In the genomic region with DNA sequence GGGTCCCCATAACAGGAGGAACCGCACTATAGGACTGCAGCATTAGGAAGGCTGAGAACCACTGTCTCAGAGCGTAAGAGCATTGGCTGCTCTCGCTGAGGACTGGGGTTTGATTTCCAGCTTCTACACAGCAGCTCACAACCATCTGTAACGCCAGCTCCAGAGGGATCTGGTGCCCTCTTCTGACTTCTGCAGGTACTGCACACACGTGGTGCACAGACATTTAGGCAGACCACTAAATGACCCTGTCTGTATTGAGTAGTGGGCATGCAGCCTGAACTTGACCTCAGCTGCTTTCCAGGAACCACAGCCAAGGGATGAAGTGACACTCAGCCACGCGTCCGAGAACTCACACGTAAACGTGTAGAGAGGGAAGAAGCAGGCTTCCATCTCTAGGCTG, we compare ENCODE assay signal across 14 mouse cellular contexts. TPM values are rescaled to one million over a fixed set of nuclear protein-coding genes. Genes with fewer than 3 reads are reported as not detected.
DNase-seq lines count a peak whose midpoint lies in the region; ATAC-seq and TF ChIP-seq lines count a peak whose summit lies in the region.
"Had no signal": no experiment of that assay in that cellular context is flagged by ENCODE, and none has a peak within 500 bp of the region (broad histone marks: within the 10 kb centered on the region; RNA-seq: fewer than 3 reads in every experiment).

No protein-coding gene starts in this region.

- no peak for TF ChIP-seq EP300 in heart, postnatal 0 days (IDR thresholded peaks at IDR 0.05; ENCODE audit: low read depth)

- ATAC-seq in heart, postnatal 0 days (ENCODE audit: insufficient read depth, low read depth), result no peak
- ATAC-seq in liver, embryonic 11.5 days (replicated peaks; ENCODE audit: low FRiP score), result no peak
- no peak; the same call in 1 of the 2 replicates for ATAC-seq in megakaryocyte-erythroid progenitor cell, adult 5-6 weeks (replicated peaks; ENCODE audit: low FRiP score, low TSS enrichment, poor library complexity, severe bottlenecking)
- ATAC-seq: hindbrain, embryonic 16.5 days had no signal

- H3K9me3 ChIP-seq in heart, postnatal 0 days (replicated peaks; ENCODE audit: control insufficient read depth, low read length), result peaks cover 4% of the 10 kb centered on the region; the same call in 1 of the 2 replicates
- 0 out of 2 replicates have a peak, but pooled peaks cover 2% of the 10 kb centered on the region for H3K9me3 ChIP-seq in liver, embryonic 11.5 days (ENCODE audit: control insufficient read depth, low read length)
- H3K9me3 ChIP-seq in midbrain, embryonic 10.5 days (replicated peaks), result peaks cover 6% of the 10 kb centered on the region; the same call in 1 of the 2 replicates

- no peak overlapping the region for H3K4me3 ChIP-seq in heart, postnatal 0 days (ENCODE audit: low read depth, low read length)
- no peak overlapping the region for H3K4me3 ChIP-seq in liver, embryonic 11.5 days (ENCODE audit: low read depth, low read length)
- no peak overlapping the region for H3K4me3 ChIP-seq in midbrain, embryonic 10.5 days
- H3K4me3 ChIP-seq: forebrain, embryonic 10.5 days had no signal

- peaks cover 18% of the 10 kb centered on the region; the same call in 1 of the 2 replicates for H3K36me3 ChIP-seq in heart, postnatal 0 days (replicated peaks; ENCODE audit: control insufficient read depth, insufficient read depth, low read length)
- H3K36me3 ChIP-seq in liver, embryonic 11.5 days (ENCODE audit: control insufficient read depth, insufficient read depth, low read length), result peaks cover 16% of the 10 kb centered on the region
- H3K36me3 ChIP-seq in midbrain, embryonic 10.5 days, result peaks cover 91% of the 10 kb centered on the region

- no peak overlapping the region for H3K27ac ChIP-seq in heart, postnatal 0 days (ENCODE audit: low read depth)
- peak overlapping the region; percentile 83 for H3K27ac ChIP-seq in liver, embryonic 11.5 days (ENCODE audit: low read depth, low read length)
- H3K27ac ChIP-seq in midbrain, embryonic 10.5 days (replicated peaks), result no peak overlapping the region
- H3K27ac ChIP-seq: forebrain, embryonic 10.5 days had no signal

- no peak overlapping the region for H3K9ac ChIP-seq in heart, postnatal 0 days (replicated peaks; ENCODE audit: low read depth, low read length)
- no peak overlapping the region for H3K9ac ChIP-seq in liver, embryonic 11.5 days (ENCODE audit: low read depth, low read length)

- H3K4me2 ChIP-seq in heart, postnatal 0 days (ENCODE audit: low read depth, low read length), result no peak overlapping the region
- H3K4me2 ChIP-seq in liver, embryonic 11.5 days, result peak overlapping the region; percentile 19

- no peaks in the 10 kb centered on the region for H3K27me3 ChIP-seq in heart, postnatal 0 days (ENCODE audit: control insufficient read depth, insufficient read depth, low read length)
- no peaks in the 10 kb centered on the region for H3K27me3 ChIP-seq in liver, embryonic 11.5 days (replicated peaks; ENCODE audit: control insufficient read depth, insufficient read depth, low read length)
- H3K27me3 ChIP-seq in midbrain, embryonic 10.5 days (ENCODE audit: low read depth, poor library complexity, severe bottlenecking), result no peaks in the 10 kb centered on the region

- TF ChIP-seq CTCF in heart, postnatal 0 days (IDR thresholded peaks at IDR 0.05; ENCODE audit: low read depth), result peak; percentile 12; the same call in 1 of the 2 replicates

- DNase-seq in heart, postnatal 0 days (ENCODE audit: low spot score), result no peak
- DNase-seq in heart, postnatal 4 days, result no peak
- peak; percentile 30 for DNase-seq in thymus, postnatal 4 days
- DNase-seq in thymus, adult 18-20 months, result no peak
- no peak for DNase-seq in liver, embryonic 11.5 days (ENCODE audit: low spot score)
- DNase-seq in layer of hippocampus, postnatal 36 days, result no peak
- no peak for DNase-seq in midbrain, embryonic 10.5 days (ENCODE audit: low spot score)
- DNase-seq: adrenal gland, postnatal 25 days; cerebellum, adult 11-12 months; kidney, postnatal 4 days; lung, postnatal 4 days had no signal

- 95% methylated on average over 10 of the region's 10 CpGs for WGBS in heart, postnatal 0 days
- 75% methylated on average over 10 of the region's 10 CpGs for WGBS in liver, embryonic 11.5 days
- 95% methylated on average over 10 of the region's 10 CpGs for WGBS in midbrain, embryonic 10.5 days

- H3K4me1 ChIP-seq in heart, postnatal 0 days (ENCODE audit: control insufficient read depth, insufficient read depth), result no peaks in the 10 kb centered on the region
- peaks cover 54% of the 10 kb centered on the region for H3K4me1 ChIP-seq in liver, embryonic 11.5 days (replicated peaks; ENCODE audit: control insufficient read depth, insufficient read depth, low read length)
- H3K4me1 ChIP-seq in midbrain, embryonic 10.5 days, result no peaks in the 10 kb centered on the region

RNA-seq across cellular contexts. Expression of a gene that starts 17.3 kb away (rescaled TPM):
- 13.7 and 22.1 TPM in 2 replicates for total RNA-seq in heart, postnatal 0 days (2014; rRNA removed; ENCODE audit: low replicate concordance)
- polyA plus RNA-seq in heart, postnatal 0 days (2015; fragmentation: Nextera tagmentation; extraction: Ambion mirVana), result 30.1 and 31.0 TPM in 2 replicates
- 10 to 100 TPM in 1 of 2 experiments, 1 to 10 TPM in 1; 9.4 to 12.0 TPM for total RNA-seq in heart, postnatal 4 days (2021)
- polyA plus RNA-seq in liver, embryonic 11.5 days (2014; fragmentation: Nextera tagmentation; extraction: Ambion mirVana), result 61.8 and 65.9 TPM in 2 replicates
- 10 to 100 TPM; 42.3 to 42.8 TPM for total RNA-seq in layer of hippocampus, postnatal 36 days (2021)
- 77.5 and 84.1 TPM in 2 replicates for total RNA-seq in megakaryocyte-erythroid progenitor cell, adult 5-6 weeks (2014; fragmentation: Nextera tagmentation)
- total RNA-seq in megakaryocyte-erythroid progenitor cell, adult 5-6 weeks (2017), result 23.6 and 42.7 TPM in 2 replicates
- polyA plus RNA-seq in midbrain, embryonic 10.5 days (2016; fragmentation: Nextera tagmentation; extraction: Ambion mirVana), result 67.6 and 71.0 TPM in 2 replicates

RNA-seq across cellular contexts. Expression of a gene that starts 36.9 kb away (rescaled TPM):
- 5.1 and 6.3 TPM in 2 replicates for total RNA-seq in heart, postnatal 0 days (2014; rRNA removed; ENCODE audit: low replicate concordance)
- 1.2 TPM in 2 replicates for polyA plus RNA-seq in heart, postnatal 0 days (2015; fragmentation: Nextera tagmentation; extraction: Ambion mirVana)
- total RNA-seq in heart, postnatal 4 days (2021), result 1 to 10 TPM; 4.6 to 5.4 TPM
- 4.6 and 5.2 TPM in 2 replicates for polyA plus RNA-seq in liver, embryonic 11.5 days (2014; fragmentation: Nextera tagmentation; extraction: Ambion mirVana)
- total RNA-seq in layer of hippocampus, postnatal 36 days (2021), result 10 to 100 TPM; 56.1 to 56.4 TPM
- 7.9 and 11.6 TPM in 2 replicates for total RNA-seq in megakaryocyte-erythroid progenitor cell, adult 5-6 weeks (2014; fragmentation: Nextera tagmentation)
- total RNA-seq in megakaryocyte-erythroid progenitor cell, adult 5-6 weeks (2017), result 11.2 and 12.4 TPM in 2 replicates
- polyA plus RNA-seq in midbrain, embryonic 10.5 days (2016; fragmentation: Nextera tagmentation; extraction: Ambion mirVana), result 7.8 and 8.6 TPM in 2 replicates
